Mouse (Mus musculus) kidney, adult 2 months (tissue): Measurements from ENCODE around the gene Stat2.

Experiments used
- CTCF ChIP-seq: fragments of 200-500 bp; conservative IDR thresholded peaks from 2 replicates; pipeline ENCODE4 v1.5.1; 2011; ENCODE audit warnings: low read depth, mild to moderate bottlenecking, control low read depth, low read length, moderate library complexity, mixed read lengths; ENCODE audit not compliant: insufficient read depth, insufficient read length
- POLR2A ChIP-seq: fragments of 200-500 bp; IDR thresholded peaks from one replicate; pipeline ENCODE4 v1.6.1; 2011; ENCODE audit warnings: low read depth, low read length, control low read depth

GRCm38 (mm10) chr10:128282886-128283450 lies 12.6 kb downstream of the Stat2 start:
- TF ChIP-seq CTCF (no peak), POLR2A (no peak)
